Mouse (Mus musculus) kidney, postnatal 14 days (tissue): ENCODE results near the gene Fkbpl.

Experiments
- DNase-seq: peaks from one replicate; pipeline ENCODE4 v3.0.0; 2022; ENCODE audit warnings: mixed read lengths

Gene Fkbpl

DNA sequence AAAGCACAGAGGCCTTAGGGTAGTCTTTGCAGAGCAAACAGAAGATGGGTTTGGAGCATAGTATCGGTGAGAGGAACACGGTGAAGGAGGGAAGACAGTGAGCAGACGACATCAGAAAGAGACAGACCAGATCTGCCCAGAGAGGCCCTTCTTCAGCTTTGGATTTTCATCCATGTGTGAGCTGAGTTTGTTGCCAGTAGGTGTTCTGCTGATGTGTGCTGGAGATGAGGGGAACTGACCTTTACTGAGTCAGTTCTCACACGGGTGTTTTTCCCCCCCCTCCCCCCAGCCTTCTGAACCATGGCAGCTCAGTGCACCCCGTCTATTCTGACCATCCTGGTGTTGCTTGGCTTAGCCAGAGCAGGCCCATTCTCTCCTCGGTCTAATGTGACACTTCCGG, 25.7 kb downstream of the Fkbpl start, which contains the start of gene Tnxb:
TSS of gene Tnxb (plus strand) at position 301 of the 400 bp plus-strand sequence.
- DNase-seq = no peak

DNA sequence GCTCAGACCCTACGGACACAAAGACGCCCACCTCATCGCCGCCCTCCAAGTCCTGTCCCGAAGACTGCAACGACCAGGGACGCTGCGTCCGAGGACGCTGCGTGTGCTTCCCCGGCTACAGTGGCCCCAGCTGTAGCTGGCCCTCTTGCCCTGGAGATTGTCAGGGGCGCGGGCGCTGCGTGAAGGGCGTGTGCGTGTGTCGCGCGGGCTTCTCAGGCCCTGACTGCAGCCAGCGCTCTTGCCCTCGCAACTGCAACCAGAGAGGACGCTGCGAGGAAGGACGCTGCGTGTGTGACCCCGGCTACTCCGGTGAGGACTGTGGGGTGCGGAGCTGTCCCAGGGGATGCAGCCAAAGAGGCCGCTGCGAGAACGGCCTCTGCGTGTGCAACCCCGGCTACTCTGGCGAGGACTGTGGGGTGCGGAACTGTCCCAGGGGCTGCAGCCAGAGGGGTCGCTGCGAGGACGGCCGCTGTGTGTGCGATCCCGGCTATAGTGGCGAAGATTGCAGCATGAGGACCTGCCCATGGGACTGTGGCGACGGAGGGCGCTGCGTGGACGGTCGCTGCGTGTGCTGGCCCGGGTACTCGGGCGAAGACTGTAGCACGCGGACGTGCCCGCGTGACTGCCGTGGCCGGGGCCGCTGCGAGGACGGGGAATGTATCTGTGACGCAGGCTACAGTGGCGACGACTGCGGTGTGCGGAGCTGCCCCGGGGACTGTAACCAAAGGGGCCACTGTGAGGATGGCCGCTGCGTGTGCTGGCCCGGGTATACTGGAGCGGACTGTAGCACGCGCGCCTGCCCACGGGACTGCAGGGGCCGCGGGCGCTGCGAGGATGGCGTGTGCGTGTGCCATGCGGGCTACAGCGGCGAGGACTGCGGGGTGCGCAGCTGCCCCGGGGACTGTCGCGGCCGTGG, 26.8 kb downstream of the Fkbpl start:
- no peak for DNase-seq

DNA sequence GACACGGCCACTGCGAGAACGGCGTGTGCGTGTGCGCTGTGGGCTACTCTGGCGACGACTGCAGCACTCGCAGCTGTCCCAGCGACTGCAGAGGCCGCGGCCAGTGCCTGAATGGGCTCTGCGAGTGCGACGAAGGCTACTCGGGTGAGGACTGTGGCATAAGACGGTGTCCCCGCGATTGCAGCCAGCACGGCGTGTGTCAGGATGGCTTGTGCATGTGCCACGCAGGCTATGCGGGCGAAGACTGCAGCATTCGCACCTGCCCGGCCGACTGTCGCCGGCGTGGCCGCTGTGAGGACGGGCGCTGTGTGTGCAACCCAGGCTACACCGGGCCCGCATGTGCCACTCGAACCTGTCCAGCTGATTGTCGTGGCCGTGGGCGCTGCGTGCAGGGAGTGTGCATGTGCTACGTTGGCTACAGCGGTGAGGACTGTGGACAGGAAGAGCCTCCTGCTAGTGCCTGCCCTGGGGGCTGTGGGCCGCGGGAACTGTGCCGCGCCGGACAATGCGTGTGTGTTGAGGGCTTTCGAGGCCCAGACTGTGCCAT, 27.8 kb downstream of the Fkbpl start:
- no peak for DNase-seq

DNA sequence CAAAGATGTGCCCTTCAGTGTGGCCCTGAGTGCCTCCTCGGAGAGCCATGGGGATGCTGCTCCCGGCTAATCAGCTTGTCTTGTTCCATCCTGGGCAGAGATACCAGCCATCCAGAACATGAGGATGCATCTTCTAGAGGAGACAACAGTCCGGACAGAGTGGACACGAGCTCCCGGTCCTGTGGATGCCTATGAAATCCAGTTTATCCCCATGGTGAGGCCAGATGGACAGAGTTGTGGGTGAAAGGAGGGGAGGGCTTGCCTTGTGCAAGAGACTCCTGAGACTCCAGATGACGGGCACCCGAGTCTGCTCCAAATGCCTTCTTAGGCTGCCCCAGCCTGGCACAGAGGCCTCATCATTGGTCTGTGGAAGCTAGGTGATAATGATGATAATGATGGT, 28.6 kb downstream of the Fkbpl start:
- no peak for DNase-seq

DNA sequence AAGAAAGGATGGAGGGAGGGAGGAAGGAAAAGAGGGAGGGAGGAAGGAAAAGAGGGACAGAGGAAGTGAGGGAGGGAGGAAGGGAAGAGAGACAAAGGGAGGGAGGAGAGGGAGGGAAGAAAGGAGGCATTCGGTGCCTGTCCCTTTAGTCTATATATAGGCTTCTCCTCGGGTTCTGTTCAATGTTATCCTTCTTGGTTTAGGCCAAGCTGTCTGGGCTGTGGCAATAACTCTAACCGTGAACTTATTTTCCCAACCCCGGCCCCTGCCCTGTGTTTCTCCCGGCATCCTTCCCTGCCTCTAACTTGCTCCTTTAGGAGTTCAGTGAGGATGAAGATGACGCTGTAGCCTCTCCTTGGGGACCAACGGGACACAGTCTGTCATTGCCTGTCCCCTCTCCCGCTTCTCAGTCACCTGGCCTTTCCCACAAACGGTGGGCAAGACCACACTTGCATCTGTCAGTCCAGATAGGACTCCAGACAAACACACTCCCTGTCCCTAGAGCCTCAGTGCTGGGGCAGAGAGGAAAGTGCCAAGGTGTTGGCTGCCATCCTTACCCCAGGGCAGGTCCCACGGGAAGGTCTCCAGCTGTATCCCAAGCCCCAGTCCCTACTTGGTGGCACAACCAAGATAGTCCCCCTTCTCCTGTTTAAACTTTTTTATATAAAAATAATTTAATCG, 30.1 kb downstream of the Fkbpl start:
- DNase-seq = no peak

DNA sequence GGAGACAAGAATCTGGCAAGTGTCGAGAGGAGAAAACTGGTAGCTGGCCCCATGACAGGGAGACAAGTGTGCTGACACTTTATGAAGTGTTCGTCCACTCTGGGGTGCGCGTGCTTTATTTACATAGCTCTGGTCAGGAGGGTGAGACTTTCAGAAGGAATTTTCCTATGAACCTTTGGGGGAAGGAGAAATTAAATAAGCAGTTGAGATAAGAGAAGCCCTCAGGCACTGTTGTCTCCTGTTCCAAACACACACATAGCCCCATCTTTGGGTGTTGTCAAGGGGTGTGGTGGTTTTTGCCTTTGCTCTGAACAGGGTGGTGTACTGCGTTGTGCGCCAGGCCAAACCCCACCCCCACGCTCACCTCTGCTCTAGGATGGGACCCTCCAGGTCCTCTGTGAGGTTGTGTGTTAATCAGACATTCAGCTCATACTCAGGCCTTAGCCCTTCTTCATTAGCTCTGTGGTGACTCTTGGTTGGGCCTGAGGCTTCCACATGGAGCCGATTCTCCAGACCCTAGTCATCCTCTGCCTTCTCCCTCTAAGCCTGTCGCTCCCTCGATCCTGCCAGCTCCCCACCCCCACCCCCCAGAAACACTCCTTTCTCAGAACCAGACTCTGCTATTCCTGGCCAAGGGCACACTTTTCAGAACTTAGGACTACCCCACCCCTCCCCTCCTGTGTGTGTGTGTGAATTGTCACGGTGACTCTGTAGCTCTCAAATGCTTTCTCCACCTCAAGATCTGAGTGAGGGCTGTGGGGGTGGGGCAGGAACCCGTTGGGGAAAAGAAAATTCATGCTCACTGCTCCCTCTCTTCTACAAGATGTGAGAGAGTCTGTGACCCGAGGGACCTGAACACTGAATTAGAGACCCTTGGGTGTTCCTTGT, 30.9 kb downstream of the Fkbpl start:
- DNase-seq = no peak

DNA sequence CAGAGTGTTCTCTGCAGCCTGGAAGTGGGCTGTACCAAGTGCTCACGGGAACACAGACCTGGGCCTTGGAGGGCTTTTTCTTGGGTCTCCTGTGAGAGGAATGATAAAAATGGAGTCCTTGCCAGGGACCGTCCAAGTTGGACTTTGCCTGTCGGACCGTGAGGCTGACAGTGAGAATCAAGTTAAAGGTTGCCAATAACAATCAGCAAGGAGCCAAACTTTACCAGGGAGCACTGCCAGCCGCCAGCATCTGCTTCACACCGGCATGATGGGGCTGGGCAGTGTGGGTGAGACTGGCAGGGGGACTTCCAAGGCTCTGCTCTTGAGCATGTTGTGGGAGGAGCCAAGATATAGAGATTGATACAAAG, 31.5 kb downstream of the Fkbpl start:
- DNase-seq = no peak

DNA sequence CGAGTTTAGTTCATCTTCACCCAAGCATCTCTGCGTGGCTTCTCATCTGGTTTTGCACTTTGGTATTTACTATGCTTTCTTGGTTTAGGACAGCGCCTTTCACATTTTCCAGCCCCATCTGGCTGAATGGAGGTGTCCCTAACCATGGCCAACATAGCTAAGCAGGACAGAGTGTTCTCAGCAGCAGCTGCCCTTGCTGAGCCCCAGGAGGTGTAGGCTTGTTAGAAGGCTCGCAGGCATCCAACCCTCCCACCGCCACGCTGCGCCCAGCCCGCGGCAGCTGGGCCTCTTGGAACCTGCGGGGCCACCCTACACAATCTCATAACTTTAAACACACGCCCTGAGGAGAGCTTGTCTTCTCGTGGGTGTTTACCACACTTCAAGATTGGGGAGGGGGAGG, 32.1 kb downstream of the Fkbpl start:
- no peak for DNase-seq

DNA sequence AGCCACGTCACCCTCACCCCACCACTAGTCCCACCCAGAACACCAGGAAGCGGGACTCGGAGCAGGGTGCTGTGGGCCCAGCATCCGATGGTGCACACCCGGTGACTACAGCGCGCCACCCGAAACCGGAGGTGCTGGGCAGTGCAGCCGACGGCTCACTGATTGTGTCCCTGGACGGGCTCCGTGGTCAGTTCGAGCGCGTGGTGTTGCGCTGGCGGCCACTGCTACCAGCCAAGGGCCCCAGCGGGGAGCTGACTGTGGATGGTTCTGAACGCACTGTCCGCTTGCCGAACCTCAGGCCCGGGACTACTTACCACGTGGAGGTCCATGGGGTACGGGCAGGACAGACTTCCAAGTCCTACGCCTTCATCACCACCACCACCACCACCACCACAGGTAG, 35.6 kb downstream of the Fkbpl start:
- no peak for DNase-seq

DNA sequence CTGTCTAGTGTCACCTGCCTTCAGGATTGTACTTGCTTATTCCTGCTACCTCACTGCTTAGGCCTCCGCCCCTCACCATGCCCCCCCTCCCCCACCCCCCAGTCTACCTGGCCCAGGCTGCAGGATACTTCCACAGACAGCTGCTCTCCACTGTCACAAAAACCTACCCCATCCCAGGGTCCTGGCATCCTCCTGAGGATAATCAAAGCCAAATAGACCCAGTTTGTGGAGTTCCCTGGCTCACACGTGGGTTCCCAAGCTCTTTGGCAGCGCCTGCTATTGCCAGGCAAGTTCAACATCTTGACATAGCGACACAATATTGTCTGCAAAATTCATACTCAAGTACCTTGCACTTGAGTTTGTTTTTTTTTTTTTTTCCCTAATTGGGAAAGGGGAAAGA, 36.1 kb downstream of the Fkbpl start:
- DNase-seq = no peak

DNA sequence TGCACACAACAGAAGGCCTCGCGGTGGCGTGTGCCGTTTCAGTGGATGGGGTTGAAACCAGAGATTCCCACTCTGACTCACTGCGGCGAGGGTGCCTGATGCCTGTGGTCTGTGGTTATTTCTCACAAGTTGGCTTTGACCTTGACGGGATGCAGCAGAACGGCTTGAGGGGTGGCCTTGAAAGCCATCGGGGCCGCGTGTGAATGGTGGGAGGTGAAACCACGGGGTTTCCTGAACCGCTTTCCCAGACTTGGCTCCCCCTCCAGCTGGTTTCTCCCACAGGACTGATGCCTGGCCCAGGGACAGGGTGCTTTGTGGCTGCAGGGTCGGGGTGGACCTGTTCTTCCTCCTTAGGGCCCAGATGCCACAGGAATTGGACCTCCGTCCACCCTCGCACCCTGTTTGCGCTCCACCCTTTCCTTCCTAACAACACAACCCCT, 36.6 kb downstream of the Fkbpl start:
- peak; percentile 59 for DNase-seq

DNA sequence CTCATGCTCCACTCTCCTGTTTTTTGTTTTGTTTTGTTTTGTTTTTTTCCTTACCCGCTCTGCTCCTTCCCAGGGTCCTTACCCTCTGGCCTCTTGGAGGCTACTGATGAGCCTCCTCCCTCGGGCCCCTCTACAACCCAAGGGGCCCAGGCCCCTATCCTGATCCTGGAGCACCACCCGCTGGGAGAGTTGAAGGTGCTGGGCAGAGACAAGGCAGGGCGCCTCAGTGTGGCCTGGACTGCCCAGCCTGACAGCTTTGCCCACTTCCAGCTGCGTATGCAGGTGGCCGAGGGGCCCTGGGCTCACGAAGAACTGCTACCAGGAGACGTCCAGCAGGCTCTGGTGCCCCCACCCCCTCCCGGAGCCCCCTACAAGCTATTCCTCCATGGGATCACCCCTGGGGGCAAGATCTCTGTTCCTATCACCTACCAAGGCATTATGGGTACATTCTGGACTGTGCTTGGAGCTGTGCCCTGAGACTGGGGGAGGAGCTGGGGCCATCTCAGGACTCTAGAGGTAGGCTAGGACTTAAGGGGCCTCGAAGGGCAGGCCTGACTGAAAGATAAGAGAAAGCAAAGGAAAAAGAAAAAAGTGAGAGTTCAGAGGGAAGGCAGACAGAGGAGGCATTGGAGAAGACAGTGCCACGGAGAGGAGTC, 37.4 kb downstream of the Fkbpl start:
- DNase-seq = peak; percentile 40

DNA sequence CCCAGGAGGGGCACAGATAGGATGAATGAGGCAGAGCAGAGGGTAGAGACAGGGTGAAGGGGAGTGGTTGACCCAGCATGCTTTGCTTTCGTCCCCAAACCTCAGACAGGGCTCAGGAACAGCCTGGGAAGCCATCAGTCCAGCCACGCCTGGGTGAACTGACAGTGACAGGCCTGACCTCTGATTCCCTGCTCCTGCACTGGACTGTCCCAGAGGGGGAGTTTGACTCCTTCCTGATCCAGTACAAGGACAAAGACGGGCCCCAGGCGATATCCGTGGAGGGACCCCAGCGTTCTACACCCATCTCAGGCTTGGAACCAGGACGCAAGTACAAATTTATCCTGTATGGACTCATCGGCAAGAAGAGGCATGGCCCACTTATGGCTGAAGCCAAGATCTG, 38.6 kb downstream of the Fkbpl start:
- no peak for DNase-seq

DNA sequence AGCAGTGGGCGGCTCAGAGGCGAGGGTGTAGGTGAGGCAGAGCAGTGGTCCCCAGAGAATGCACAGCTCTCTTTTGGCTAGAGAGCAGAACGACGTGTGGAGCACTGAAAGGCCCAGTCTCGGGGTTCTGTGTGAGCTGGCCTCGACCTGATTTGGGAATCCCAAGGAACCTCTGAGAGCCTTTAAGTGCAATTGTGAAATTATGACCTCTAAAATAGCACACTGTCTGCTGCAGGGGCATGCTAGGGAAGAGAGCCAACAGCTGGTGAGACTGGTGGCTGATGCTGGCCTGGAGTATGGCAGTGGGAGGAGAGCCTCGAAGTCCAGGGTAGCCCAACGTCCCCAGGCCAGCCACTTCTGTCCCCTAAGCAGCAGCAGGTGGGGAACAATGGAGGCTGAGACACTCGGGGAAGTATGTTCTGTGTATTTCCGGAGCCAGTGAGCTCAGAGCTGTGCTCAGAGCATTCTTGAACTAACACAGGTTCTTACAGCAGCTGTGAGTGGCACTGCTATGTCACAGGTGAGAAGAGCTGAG, 39.2 kb downstream of the Fkbpl start:
- no peak for DNase-seq

DNA sequence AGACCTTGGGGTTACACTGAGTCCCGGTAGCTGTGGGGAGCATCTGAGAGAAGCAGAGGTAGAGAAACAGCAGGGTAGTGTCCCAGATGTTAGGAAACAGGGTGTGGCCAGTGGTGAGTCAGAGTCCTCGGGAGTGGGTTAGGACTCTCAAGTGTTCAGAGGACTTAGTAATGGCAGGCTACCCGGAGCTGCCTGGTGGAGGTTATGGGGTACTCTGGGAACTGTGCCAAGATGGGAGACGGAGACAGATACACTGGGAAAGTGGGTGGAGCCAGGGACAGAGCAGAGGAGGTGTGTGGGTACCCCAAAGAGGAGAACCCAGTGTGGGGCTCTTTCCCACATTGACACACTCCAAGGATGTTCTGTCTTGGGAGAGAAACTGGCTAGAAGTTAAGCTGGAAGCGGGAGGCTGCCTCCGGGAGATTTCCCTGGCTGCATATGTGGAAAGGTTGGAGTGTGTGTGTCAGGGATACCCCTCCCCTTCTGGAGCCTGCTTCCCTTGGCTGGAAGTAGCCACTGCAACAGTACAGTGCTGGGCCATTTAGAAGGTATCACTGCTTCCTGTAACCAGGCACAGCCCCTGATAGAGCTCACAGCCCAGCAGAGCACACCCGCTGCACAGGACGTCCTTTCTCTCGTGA, 39.8 kb downstream of the Fkbpl start:
- no peak for DNase-seq

DNA sequence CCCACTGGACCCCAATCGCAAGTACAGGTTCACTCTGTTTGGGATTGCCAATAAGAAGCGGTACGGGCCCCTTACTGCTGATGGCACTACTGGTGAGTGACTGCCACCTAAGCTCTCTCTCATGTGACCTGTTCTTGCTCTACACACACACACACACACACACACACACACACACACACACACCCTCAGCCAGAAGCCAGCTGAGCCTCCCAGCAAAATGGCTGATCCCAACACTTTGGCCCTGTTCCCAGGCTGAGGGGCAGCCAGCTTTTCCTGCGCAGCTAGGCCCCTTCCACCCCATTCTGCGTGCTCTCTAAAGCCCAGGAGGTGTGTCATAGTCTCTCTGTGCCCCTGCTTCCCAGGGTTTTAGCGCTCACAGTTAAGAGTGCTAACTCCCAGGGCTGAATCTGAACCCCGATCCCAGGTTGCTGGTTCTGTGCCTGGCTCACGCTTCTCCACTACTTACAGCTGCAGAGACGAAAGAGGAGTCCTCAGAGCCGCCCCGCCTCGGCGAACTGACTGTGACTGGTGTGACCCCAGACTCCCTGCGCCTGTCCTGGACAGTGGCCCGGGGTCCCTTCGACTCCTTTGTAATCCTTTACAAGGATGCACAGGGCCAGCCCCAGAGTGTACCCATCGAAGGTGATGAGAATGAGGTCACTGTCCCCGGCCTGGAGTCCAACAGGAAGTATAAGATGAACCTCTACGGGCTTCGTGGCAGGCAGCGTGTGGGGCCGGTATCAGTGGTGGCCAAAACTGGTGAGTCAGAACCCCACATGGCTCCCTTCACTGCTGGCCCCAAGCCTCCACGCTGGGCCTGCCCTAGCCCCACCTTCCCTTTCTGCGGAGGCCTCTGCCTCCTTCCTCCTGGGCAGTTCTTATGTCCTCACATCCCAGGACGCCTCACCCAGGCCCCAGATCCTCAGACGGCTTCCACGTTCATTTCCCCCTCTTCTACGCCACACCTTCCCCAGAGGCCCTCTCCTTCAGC, 40.9 kb downstream of the Fkbpl start:
- peak; percentile 64 for DNase-seq

DNA sequence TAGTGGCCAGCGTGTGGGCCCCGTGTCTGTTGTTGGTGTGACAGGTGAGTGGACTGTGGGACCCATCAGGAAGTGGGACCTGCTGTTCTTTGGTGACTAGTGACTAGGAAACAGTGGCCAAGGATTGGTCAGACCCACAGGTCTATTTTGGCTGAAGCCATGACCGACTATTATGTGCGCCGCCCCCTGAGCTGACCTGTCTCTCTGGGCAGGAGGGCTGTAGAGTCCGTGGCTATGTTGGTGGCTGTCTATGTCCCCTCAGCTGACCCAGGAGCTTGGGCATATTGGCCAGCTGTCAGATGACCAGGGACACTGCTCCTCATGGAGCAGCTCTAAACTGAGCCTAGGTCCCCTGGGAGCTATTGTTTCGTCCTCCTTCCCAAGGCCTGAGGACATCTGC, 44.3 kb downstream of the Fkbpl start:
- DNase-seq = no peak

DNA sequence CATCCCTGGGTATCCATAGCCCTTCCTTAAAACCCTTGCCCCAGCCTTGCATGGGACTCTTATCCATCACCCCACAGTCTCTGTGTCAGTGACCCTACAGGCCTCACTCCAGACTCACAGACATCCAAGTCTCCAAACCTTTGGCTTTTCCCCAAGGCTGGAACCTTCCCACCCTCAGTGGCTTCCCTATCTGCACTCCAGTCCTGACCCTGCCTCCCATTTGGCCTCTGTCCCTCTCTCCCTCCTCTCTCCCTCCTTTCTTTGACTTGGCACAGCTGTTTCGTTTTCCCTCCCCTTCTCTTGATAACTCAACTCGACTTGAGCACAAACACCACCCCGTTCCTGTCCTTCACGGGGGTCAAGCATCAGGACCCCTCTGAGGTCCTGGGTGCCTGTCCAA, 45.9 kb downstream of the Fkbpl start:
- peak; percentile 70 for DNase-seq

DNA sequence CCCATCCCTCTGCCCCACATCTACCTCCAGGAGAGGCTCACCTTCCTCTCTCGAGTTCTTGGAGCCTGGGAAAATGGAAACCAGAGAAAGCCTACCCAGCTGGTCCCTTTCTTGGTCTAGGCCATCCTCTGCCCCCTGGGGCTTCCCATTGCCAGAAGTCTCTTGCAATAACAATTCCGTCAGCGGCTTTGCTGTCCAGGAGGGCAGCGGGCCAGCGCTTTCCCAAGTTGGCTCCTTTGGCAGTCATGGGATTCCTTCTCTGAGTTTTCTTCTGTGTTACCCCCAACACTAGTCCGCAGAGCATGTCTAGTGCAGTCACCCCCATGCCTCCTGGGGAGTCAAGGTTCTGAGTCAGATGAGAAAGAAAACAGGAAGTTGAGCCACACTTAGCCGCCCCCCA, 48.3 kb downstream of the Fkbpl start:
- peak; percentile 67 for DNase-seq
